Mouse (Mus musculus) brain, embryonic 14.5 days (tissue): Measurements from ENCODE around the gene Haspin.

ENCODE experiments used
- CTCF ChIP-seq: fragments of 200-500 bp; IDR thresholded peaks from 2 replicates; pipeline ENCODE4 v1.5.1; 2012; ENCODE audit warnings: inconsistent platforms, mild to moderate bottlenecking, moderate library complexity, borderline replicate concordance; ENCODE audit not compliant: insufficient read depth, insufficient read length; ENCODE audit errors: extremely low read depth
- POLR2A ChIP-seq: fragments of 200-500 bp; IDR thresholded peaks from 2 replicates; pipeline ENCODE4 v1.6.1; 2012; ENCODE audit warnings: mild to moderate bottlenecking, inconsistent platforms, borderline replicate concordance; ENCODE audit not compliant: poor library complexity, insufficient read depth, insufficient read length, severe bottlenecking; ENCODE audit errors: extremely low read depth

DNA sequence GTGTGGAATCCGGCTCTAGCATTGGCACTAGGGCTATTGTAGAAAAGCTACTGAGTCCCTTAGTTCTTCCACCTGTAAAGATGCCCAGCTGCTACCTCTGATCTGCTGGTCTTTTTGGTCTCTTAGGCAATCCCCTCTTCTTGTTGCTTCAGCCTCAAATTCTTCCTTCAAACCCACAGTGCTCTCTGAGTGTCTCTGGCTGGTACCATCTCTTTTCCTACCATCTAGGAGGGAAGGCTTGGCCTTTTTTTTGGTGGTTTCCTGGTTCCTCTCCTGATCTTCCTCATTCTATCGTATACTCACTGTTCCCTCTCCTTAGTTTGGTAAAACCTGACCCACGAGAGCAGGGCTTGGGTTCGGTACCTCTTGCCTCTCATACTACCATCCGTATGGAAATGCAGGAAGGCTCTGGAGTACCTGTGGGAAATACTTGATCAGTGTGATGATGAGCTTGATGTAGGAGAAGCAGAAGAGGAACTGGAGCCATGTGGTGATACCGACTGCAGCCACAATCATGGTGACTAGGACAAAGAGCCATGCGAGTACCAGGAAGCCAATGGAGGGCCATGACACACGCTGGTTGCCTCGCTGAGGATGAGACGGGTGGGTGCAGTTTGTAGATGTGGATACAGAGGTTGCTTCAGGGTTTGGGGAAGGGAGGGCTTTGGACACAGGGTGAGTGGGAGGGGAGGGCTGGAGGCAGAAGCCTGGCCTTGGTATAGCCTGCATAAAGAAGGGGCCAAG lies 48.0 kb upstream of the Haspin start:
- TF ChIP-seq POLR2A (no peak), CTCF (no peak)
